Mouse (Mus musculus): ENCODE measurements around the gene Il17rd. TPM values are rescaled to one million over a fixed set of nuclear protein-coding genes. Genes with fewer than 3 reads are reported as not detected.
A peak's percentile ranks its signal among the peaks of the same experiment; 100 is the strongest.

Gene Il17rd
- total and polyA plus RNA-seq, 2 experiments from 2014 or later: 1.5 to 7.2 TPM

DNA sequence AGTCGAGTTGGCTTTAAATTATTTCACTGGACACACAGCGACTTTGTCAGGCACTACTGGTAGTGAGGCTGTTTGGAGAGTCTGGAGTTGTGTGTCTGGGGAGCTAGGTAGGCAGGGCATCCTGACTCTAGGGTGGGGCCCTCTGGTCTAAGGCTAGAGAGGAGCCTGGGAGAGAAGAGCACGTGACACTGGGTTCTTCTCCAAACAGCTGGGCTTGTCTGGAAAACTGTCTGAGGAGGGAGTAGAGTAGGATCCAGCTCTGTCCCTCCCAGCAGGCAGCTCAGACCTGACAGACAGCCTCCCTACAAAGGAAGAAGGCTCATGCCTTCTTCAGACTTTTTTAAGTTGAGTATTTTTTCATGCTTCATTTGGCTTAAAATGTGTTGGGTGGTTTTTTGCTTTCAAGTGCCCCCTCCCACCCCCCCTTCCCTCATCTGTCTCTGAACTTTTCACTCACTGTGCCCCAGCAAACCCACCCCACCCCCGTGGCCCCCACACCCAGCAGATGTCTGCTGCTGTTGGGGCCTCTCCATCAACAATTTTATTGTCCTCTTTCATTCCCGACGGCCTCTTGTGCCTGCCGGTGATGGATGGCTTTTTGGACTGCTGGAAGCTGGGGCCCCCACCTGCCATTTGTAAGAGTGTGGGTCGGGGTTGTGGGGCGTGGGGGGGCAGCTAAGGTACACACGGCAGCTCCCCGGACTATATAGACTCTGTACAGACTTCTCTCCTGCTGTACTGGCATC lies 5.7 kb downstream of the Il17rd start:
- Histone ChIP-seq H3K4me3 (ENCODE audit: low read depth, low read length) (no peak overlapping the region), H3K36me3 (ENCODE audit: insufficient read depth) (no peaks in the 10 kb centered on the region), H3K4me2 (ENCODE audit: low read depth) (no peak overlapping the region), H3K27ac (ENCODE audit: low read depth, low read length) (no peak overlapping the region), H3K27me3 (ENCODE audit: insufficient read depth, low read length) (peaks cover 6% of the 10 kb centered on the region; the same call in 1 of the 2 replicates), H3K9ac (no peak overlapping the region), H3K9me3 (ENCODE audit: low read length) (no peaks in the 10 kb centered on the region), H3K4me1 (ENCODE audit: insufficient read depth) (0 out of 2 replicates have a peak, but pooled peaks cover 3% of the 10 kb centered on the region)
- DNase-seq: no peak
- 15% methylated on average over 11 of the region's 11 CpGs for WGBS
- TF ChIP-seq CTCF (IDR thresholded peaks at IDR 0.05; ENCODE audit: low read depth): no peak
- no peak for ATAC-seq

DNA sequence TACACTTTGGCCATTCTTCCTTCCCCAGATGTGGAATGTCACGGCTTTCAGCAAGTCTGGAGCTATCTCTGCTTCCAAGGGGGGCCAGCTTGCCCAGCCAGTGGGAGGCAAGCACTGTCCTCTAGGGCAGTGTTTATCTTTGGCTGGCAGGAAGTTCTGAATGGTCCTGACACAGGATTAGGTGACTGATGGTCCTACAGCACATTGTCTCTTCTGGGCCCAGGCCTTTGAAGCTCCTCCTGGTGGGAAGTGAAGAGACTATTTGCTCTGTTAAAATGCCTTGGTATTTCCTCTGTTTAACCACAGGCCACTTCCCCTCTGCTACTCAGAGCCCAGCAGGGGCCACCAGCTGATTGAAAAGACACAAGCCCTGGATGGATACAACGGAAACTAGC lies 6.2 kb downstream of the Il17rd start:
- ATAC-seq: no peak
- 0 out of 2 replicates have a peak, but pooled peaks cover under 1% of the 10 kb centered on the region for H3K4me1 ChIP-seq (ENCODE audit: insufficient read depth)
- H3K9ac ChIP-seq: no peak overlapping the region
- no peak overlapping the region for H3K27ac ChIP-seq (ENCODE audit: low read depth, low read length)
- no peak overlapping the region for H3K4me3 ChIP-seq (ENCODE audit: low read depth, low read length)
- no peak for DNase-seq
- H3K4me2 ChIP-seq (ENCODE audit: low read depth): no peak overlapping the region
- H3K36me3 ChIP-seq (ENCODE audit: insufficient read depth): no peaks in the 10 kb centered on the region
- H3K9me3 ChIP-seq (ENCODE audit: low read length): no peaks in the 10 kb centered on the region
- 45% methylated on average over 2 of the region's 2 CpGs for WGBS
- H3K27me3 ChIP-seq (ENCODE audit: insufficient read depth, low read length): peaks cover 2% of the 10 kb centered on the region; the same call in 1 of the 2 replicates
- 0 out of 2 replicates have a peak, but pooled peaks have one; percentile 7 for TF ChIP-seq CTCF (IDR thresholded peaks at IDR 0.05; ENCODE audit: low read depth)

DNA sequence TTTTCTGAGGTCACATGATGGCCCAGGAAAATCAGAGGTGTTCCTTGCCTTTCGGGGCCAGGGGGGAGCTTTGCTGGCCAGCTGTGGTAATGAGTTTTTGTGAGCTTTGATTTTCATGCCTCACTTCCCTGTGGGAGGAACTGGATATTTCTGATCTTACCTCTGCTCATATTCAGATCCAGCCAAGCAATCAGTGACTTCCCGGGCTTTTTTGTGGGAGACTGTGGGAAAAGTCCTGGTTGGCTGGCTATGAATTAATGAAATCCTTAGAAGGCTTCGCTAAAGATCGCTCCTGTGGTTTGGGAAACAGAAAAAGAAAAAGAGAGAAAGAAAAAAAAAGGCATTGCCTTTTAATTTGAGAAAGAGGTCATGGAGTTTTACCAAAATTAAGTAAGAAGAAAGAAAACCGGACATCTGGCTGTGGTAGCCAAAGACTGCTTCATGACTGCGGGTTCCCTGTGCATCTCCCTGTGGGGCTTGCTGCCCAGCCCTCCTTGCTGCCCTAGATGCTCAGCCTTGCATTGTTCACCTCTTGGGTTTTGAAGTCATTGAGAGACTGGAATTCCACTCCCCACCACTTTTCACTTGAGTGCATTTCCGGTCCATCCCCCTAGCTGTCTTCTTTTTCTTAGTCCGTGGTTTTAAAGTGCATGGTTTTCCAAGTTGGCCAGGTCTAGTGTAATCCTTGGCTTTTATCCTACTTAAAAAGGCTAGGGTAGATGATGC lies 9.7 kb downstream of the Il17rd start:
- TF ChIP-seq CTCF (IDR thresholded peaks at IDR 0.05; ENCODE audit: low read depth): no peak
- no peak for ATAC-seq

DNA sequence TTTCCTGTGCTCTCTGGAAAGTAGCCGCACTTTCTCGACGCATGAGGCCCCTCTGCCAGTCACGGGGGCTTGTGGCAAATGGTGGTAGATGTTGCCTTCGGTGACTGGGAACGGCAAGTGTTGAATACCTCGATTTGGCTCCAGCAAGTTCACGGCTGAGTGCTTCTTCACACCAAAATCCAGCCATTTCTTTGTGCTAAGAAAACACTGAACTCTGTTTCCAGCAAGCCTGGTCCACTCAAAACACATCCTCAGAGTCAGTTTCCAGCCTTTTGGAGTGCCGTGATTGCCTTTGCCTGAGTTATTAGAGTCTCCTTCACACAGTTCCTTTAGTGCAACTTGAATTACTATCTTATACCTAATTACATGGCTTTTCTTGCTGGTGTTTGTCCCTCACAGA lies 11.3 kb downstream of the Il17rd start:
- H3K36me3 ChIP-seq (ENCODE audit: insufficient read depth): no peaks in the 10 kb centered on the region
- DNase-seq (no peak), ATAC-seq (no peak)
- no peak overlapping the region for H3K4me3 ChIP-seq (ENCODE audit: low read depth, low read length)
- H3K27ac ChIP-seq (ENCODE audit: low read depth, low read length): no peak overlapping the region
- no peak for TF ChIP-seq CTCF (IDR thresholded peaks at IDR 0.05; ENCODE audit: low read depth)
- 15% methylated on average over 9 of the region's 9 CpGs for WGBS
- no peak overlapping the region for H3K4me2 ChIP-seq (ENCODE audit: low read depth)
- H3K4me1 ChIP-seq (ENCODE audit: insufficient read depth): peaks cover 4% of the 10 kb centered on the region; the same call in 1 of the 2 replicates
- no peaks in the 10 kb centered on the region for H3K9me3 ChIP-seq (ENCODE audit: low read length)
- no peak overlapping the region for H3K9ac ChIP-seq
- no peaks in the 10 kb centered on the region for H3K27me3 ChIP-seq (ENCODE audit: insufficient read depth, low read length)

More for the DNA sequence above, 9.7 kb downstream of the Il17rd start:
- Histone ChIP-seq H3K27me3 (ENCODE audit: insufficient read depth, low read length) (no peaks in the 10 kb centered on the region), H3K4me3 (ENCODE audit: low read depth, low read length) (no peak overlapping the region), H3K4me2 (ENCODE audit: low read depth) (no peak overlapping the region), H3K4me1 (ENCODE audit: insufficient read depth) (peaks cover 4% of the 10 kb centered on the region; the same call in 1 of the 2 replicates), H3K36me3 (ENCODE audit: insufficient read depth) (no peaks in the 10 kb centered on the region), H3K9ac (no peak overlapping the region), H3K27ac (ENCODE audit: low read depth, low read length) (no peak overlapping the region), H3K9me3 (ENCODE audit: low read length) (no peaks in the 10 kb centered on the region)
- DNase-seq: no peak
- 28% methylated on average over 8 of the region's 8 CpGs for WGBS

DNA sequence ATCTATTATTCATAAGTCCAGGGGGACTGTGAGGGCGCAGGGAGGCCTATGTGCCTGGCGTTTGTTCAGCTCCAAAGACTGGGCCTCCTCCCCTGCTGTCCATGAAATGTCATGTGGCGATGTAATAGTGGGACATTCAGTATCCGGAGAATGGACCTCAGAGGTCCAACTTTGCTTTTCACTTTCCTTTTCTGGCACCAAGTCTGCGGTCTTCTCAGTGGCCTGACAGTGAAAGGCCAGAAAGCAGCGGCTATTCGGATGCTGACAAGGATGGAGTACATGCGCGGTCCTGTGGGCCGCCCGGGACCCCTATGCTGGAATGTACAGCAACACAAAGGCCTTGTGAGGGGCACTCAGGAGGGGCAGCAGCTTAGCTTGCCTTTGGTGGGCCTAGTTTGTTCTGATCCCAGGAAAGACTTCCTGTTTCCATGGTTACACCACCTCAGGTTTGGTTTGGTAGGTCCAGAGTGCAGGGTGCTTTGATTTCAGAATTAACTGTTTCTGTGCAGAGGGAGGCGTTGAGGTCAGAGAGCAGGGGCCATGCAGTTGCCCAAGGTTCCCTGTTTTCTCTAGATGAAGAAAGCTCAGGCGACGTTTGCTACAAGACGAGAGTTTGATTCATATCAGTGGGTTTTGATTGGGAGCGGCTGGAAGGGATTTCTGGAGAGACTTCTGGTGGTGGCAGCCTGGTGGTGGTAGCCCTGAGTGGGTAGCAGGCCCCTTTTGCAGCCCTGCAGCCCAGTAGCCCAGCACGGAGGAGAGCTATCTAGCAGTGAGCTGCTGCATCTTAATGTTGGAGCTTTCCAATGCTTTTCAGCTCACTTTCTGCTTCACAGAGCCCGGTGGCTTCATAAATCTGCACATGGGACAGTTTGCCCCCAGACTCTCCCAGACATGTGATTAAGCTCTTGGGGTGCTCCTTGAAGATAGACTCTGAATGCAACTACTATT lies 12.1 kb downstream of the Il17rd start:
- H3K4me1 ChIP-seq (ENCODE audit: insufficient read depth): peaks cover 4% of the 10 kb centered on the region; the same call in 1 of the 2 replicates
- H3K4me3 ChIP-seq (ENCODE audit: low read depth, low read length): no peak overlapping the region
- no peaks in the 10 kb centered on the region for H3K36me3 ChIP-seq (ENCODE audit: insufficient read depth)
- no peak overlapping the region for H3K4me2 ChIP-seq (ENCODE audit: low read depth)
- H3K27ac ChIP-seq (ENCODE audit: low read depth, low read length): peak overlapping the region; percentile 21; the same call in 1 of the 2 replicates
- WGBS: 18% methylated on average over 18 of the region's 18 CpGs
- H3K9ac ChIP-seq: no peak overlapping the region
- ATAC-seq (peak; percentile 59; the same call in 1 of the 2 replicates), DNase-seq (no peak)
- no peaks in the 10 kb centered on the region for H3K9me3 ChIP-seq (ENCODE audit: low read length)
- H3K27me3 ChIP-seq (ENCODE audit: insufficient read depth, low read length): no peaks in the 10 kb centered on the region
- TF ChIP-seq CTCF (IDR thresholded peaks at IDR 0.05; ENCODE audit: low read depth): no peak

DNA sequence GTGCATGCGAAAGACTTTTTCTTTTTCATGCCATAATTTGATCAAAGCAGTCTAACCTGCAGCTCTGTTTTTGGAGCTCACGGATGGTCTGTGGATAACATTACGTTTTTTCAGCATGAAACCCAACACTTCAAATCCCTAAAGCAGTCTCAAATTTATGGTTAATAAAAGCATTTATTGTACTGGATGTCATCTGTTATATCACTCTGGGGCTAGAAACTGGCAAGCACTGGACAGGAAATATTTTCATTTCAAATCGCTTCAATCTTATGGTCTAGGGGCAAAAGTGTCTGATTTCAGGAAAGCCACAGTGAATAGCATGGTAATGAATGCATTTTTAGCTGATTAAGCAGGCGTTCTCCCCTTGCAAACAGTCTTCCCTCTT lies 12.8 kb downstream of the Il17rd start:
- ATAC-seq: no peak
- no peak overlapping the region for H3K4me2 ChIP-seq (ENCODE audit: low read depth)
- no peak overlapping the region for H3K4me3 ChIP-seq (ENCODE audit: low read depth, low read length)
- no peaks in the 10 kb centered on the region for H3K9me3 ChIP-seq (ENCODE audit: low read length)
- DNase-seq: no peak
- H3K9ac ChIP-seq: no peak overlapping the region
- H3K4me1 ChIP-seq (ENCODE audit: insufficient read depth): peaks cover 4% of the 10 kb centered on the region; the same call in 1 of the 2 replicates
- H3K27ac ChIP-seq (ENCODE audit: low read depth, low read length): peak overlapping the region; percentile 21; the same call in 1 of the 2 replicates
- no peaks in the 10 kb centered on the region for H3K36me3 ChIP-seq (ENCODE audit: insufficient read depth)
- no peak for TF ChIP-seq CTCF (IDR thresholded peaks at IDR 0.05; ENCODE audit: low read depth)
- H3K27me3 ChIP-seq (ENCODE audit: insufficient read depth, low read length): no peaks in the 10 kb centered on the region
- 44% methylated on average over 5 of the region's 5 CpGs for WGBS
